Mouse (Mus musculus): Measurements from ENCODE around the gene Bcam.

Bcam gene

GRCm38 (mm10) chr7:19784764-19785535 lies 14.1 kb upstream of the Bcam start:
- DNase-seq (ENCODE audit: low read depth) = peak; percentile 33

GRCm38 (mm10) chr7:19783630-19784029 lies 12.8 kb upstream of the Bcam start:
- DNase-seq (ENCODE audit: low read depth) = no peak

DNA sequence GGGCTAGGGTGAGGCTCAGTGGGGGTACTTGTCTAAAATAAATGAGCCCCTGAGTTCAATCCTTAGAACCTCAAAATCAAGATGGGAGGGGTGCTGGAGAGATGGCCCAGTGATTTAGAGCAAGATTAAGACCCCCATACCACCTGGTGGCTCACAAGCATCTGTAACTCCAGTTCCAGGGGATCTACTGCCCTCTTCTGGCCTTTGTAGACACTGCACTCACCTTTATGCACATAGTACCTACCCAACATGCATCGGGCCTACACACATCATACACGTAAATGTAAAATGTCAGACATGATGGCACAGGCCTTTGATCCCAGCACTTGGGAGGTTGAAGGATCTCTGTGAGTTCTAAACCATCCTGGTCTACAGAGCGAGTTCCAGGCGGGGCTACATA lies 11.8 kb upstream of the Bcam start:
- peak; percentile 35 for DNase-seq (ENCODE audit: low read depth)

DNA sequence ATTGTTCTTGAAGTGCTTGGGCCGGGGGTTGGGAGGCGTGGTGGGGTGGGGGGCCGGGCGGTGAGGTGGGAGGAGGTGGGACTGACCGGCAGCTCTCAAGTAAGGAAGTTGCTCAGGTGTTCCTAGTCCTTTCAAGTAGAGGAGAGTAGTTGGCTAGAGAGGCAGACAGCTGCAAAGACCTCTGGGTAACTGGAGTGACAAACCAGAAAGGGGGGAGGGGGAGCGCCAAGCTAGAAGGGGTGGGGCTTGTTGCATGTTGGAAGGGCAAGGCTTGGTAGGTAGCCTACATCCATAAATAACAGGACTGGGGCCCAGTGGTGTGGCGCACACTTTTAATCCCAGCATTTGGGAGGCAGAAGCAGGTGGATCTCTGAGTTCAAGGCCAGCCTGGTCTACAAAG lies 10.9 kb upstream of the Bcam start:
- no peak for DNase-seq (ENCODE audit: low read depth)

DNA sequence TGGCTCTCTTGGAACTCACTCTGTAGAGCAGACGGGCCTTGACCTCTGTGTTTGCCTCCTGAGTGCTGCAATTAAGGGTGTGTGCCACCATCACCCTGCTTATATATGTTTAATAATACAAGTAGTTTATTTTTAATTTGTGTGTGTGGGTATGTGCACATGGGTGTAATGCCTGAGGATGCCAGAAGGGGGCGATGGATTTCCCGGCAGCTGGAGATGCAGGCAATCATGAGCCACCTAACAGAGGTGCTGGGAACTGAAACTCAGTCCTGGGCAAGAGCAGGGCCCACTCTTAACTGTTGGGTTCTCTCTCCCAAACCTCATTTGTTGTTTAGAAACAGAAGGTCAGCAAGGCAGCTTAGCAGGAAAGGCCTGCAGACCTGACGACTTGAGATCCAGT lies 9.1 kb upstream of the Bcam start:
- no peak for DNase-seq (ENCODE audit: low read depth)

- DNase-seq (ENCODE audit: low read depth) = no peak
Observed at GRCm38 (mm10) chr7:19778645-19779044, 7.8 kb upstream of the Bcam start.

GRCm38 (mm10) chr7:19777049-19777723 lies 6.4 kb upstream of the Bcam start:
- no peak for DNase-seq (ENCODE audit: low read depth)

DNA sequence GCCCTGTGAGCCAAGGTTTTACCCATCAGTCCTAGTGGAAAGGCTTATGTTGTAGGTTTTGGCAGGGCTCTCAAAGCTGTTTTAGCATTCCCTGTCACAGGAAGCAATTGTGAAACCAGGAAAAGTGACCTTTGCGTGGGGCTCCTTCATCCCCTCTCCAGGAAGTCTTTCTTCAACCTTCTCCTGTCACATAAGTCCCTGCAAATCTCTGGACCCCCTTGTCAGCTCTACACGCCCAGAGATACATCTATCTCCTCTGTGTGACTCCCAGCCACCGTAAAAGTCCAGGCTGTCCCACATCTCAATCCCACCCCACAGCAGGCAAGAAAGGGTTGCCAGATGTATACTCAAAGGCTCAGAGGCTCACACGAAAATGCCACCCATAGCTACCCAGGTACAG lies 866 bp upstream of the Bcam start:
- DNase-seq (ENCODE audit: low read depth) = no peak

DNA sequence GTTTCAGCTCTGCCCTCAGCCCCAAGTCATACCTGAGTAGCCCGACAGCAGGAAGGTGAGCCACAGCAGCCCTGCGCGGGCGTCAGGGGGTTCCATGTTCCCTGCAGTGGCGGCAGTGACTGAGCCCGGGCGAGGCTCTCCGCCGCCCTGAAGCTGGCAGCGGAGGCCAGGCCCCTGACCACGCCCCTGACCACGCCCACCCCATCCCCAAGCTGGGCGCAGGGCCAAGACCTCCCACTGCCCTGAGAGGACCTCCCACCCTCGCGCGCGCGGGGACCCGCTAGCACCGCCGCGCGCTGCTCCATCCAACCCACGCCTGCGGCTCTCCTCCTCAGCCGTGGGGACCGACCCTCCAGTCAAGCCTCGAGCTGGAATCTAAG lies 451 bp downstream of the Bcam start:
- peak; percentile 35 for DNase-seq (ENCODE audit: low read depth)

GRCm38 (mm10) chr7:19769434-19770374 lies 1.1 kb downstream of the Bcam start:
- DNase-seq (ENCODE audit: low read depth) = no peak

GRCm38 (mm10) chr7:19769001-19769400 lies 1.8 kb downstream of the Bcam start:
- no peak for DNase-seq (ENCODE audit: low read depth)

GRCm38 (mm10) chr7:19768251-19768650 lies 2.6 kb downstream of the Bcam start:
- no peak for DNase-seq (ENCODE audit: low read depth)

DNA sequence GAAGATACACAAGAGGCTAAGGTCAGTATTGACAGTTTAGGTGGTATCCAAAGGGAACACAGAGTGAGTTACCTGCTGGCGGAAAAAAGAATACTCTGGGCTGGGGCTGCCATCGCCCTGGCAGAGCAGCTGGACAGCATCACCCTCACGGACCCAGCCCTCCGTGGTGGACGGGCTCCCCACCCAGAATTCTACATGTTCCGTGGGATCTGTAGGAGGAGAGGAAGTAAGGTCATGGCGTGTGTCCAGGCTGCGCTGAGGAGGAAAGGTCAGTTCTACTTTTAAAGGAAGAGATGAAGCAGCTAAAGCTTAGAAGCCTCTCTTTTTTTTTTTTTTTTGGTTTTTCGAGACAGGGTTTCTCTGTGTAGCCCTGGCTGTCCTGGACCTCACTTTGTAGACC lies 6.2 kb downstream of the Bcam start:
- DNase-seq (ENCODE audit: low read depth) = no peak

GRCm38 (mm10) chr7:19763829-19764477 lies 6.9 kb downstream of the Bcam start:
- no peak for DNase-seq (ENCODE audit: low read depth)

DNA sequence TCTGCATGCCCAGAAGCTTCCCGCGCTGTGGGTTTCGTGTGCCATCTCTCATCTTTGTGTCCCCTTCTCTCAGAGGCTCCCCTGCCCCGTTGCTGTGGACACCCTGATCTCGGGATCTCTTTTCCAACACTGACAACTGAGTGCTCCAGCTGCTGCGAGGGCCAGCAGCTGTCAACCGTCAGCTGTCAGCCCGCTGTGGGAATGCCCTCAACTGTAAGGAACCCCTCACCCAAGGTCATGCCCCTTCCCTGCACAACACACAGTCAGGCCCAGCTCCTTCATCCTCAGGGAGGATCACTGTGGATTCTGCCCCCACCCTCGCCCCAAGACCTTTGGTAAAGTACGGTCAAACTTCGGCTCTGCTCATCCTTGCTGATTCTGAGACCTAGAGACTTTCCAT lies 8.5 kb downstream of the Bcam start:
- no peak for DNase-seq (ENCODE audit: low read depth)

DNA sequence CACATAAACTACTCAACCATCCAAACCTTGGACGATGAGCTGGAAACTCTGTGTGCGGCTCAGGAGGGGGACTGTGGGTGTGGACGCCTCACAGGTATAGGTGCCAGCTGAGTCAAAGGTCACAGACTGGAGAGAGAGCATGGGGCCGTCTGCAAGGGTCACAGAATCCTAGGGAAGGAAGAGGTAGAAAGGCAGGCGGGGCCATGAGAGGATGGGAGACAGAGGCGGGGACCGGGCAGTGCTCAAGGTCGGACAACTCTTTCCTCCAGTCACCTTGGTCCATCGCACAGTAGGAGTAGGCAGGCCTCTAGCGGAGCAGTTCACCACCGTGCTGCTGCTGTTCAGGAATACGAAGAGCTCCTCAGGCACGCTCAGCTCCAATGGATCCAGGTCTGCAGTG lies 10.8 kb downstream of the Bcam start:
- DNase-seq (ENCODE audit: low read depth) = no peak

DNA sequence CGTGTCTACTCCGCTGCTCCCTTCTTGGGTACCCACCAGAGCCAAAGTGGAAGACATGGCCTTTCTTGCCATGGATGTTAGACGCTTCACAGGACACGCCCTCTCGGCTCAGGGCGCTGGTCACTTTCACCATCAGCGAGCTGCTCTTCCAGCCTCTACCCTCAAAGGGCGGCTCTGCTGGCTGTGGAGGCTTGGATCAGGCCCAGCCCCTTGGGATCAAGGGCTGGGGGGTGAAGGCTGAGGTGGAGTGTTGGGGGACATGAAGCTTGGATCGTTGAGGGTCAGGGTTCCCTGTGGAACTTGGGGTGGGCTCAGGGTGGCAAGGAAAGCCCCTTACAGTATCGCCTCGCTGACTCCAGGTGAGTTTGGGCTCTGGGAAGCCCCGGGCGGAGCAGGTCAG lies 12.2 kb downstream of the Bcam start:
- DNase-seq (ENCODE audit: low read depth) = no peak

- no peak for DNase-seq (ENCODE audit: low read depth)
Observed at GRCm38 (mm10) chr7:19755851-19756786, 14.7 kb downstream of the Bcam start.

GRCm38 (mm10) chr7:19755008-19755407 lies 15.8 kb downstream of the Bcam start:
- no peak for DNase-seq (ENCODE audit: low read depth)

DNA sequence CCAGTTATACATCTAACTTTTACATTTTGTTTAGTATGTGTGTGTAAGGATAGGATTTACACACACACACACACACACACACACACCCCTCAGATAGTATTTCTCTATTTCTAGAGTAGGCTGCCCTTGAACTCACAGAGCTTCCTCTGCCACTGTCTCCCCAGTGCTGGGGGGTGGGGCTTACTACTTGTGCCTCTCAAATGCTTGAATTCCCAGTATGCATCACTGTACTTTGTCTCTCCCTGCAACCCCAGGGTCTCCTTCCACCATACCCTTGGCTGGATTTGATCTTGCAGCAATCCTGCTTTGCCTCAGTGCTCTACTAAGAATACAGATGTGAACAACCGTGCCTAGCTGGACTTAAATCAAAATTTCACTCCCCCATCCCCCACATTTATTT lies 16.8 kb downstream of the Bcam start:
- DNase-seq (ENCODE audit: low read depth) = no peak

DNA sequence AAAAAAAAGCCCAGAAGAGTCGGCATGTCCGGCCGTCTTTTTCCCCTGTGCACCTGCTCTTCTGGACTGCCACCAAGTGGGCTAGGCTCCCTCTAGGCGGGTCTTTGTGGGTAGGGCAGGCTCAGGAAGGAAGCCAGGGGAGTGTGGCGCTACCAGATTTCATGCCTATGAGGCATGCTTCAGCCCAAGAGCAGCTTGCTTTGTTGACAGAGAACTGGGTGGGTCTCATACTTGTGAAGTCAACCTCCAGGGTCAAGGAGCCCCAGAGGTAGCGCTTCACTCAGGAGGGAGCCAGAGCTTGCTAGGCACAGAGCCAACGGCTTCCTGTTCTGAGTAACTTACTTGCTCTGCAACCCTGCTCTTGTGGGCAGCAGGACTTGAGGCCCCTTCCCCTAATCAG lies 17.2 kb downstream of the Bcam start:
- DNase-seq (ENCODE audit: low read depth) = no peak

Measured in c-Kit-positive CD71-negative TER-119-negative erythroid progenitor cells, embryonic 14.5 days (primary cell).